Mouse (Mus musculus) frontal cortex, adult 2 months (tissue): Measurements from ENCODE around the gene Hdac11. TPM values are rescaled to one million over a fixed set of nuclear protein-coding genes. Genes with fewer than 3 reads are reported as not detected.
"Not testable (repeated sequence)": the region's sequence is repeated elsewhere in the genome, so short reads cannot be mapped to it uniquely, and the experiment has no call there.

Experiments used
- DNase-seq, 2 experiments: peaks; one replicate each; pipeline ENCODE4 v3.0.0; 2022; ENCODE audit warnings: low spot score in 1 of 2; ENCODE audit errors: extremely low spot score in 1 of 2
- polyA plus RNA-seq: library from polyadenylated mRNA; depleted of rRNA; stranded (reverse); fragments of >200 nt; gene quantifications from 2 replicates; pipeline ENCODE4 v1.2.3, GENCODE M21; 2012

Hdac11 gene
- polyA plus RNA-seq, 1 experiment: 189 TPM

DNA sequence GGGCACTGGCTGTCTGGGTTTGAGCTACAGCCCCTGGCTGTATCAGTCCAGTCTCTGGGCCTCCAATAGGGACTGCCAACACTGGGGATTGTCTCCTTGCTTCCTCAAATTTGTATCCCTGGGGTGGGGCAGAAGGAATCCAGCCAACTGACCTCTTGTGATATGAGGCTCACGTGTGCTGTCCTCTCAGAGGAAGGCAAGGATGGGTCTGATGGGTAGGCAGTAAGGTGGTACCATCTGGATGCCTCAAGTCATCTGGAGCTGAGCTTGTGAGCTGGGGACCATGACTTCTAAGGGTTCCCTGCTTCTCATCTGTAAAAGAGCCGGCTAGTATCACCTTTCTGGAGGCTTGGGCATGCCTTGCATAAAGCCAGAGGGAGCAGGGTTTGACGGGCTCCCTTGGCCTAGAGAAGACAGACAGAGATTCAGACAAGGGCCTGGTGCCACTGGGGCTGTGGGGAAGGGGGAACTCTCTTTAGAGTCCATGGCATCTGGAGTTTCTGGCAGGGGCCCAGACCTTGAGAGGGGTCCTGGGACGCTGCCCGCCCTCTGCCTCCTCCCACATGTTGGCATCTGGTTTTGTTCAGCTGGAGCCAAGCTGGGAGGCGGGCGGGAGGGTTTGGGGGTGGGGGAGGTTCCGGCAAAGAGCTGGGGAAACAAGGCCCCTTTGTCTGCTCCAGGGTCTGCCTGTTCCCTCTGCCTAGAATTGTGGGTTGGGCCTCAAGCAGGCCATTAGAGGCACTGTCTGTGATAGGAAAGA, 44.1 kb downstream of the Hdac11 start:
- peak; percentile 25 to 69 for DNase-seq

DNA sequence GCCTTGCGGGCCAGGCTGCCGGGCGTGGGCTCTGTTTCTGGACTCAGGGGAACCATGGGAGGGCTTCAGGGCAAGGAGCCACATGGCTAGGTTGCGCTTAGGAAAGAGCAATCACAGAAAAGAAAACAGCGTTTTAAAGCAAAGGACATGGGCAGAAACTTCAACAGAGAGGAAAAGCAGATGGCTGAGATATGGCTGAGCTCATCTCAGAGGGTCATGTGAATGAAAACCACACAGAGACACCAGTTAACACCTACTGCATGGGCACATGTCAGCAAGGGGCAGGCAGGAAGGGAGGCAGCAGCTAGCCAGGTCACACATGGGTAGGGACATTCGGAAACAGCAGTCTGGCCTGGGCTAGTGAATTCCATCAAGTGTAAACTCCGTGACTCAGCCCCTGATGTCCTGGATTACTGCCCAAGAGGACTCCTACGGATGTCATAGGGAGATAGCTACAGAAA, 45.4 kb downstream of the Hdac11 start:
- DNase-seq: no peak

DNA sequence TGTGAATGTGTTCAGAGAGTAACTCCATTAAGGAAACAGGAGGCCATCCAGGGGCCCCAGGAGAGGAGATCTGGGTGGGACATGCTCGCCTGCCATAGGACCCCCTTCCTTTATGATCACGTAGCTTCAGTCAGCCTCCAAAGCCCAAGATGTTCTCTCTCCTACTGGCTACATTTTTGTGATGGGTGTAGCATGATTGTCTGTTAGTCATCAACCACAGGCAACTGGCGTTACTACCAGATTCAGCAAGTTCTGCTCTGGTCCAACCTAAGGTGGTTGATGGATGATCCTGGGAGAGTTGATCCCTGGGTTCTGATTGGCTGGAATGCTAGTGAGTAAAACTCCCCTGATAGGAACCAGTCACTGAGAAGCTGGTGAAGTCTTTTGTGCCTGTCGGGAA, 46.1 kb downstream of the Hdac11 start:
- DNase-seq: no peak

DNA sequence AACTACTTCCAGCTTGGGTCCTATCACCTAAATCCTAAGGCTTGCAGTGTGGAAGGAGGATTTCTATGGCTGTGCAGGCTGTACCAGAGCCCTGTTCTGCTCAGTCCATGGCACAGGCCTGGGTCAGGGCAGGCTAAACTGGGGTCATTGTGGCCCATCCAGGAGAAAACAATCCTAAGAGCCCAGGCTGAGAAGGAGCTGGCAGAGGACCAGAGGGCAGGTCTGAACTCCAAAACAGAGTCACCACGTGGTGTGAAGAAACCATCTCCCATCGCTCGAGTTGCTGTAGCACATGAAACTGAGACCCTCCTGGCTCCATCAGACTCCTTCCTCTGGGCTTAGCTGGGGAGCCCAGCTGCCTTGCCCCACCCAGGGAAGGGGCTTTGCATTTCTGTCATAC, 48.9 kb downstream of the Hdac11 start:
- DNase-seq: no peak

DNA sequence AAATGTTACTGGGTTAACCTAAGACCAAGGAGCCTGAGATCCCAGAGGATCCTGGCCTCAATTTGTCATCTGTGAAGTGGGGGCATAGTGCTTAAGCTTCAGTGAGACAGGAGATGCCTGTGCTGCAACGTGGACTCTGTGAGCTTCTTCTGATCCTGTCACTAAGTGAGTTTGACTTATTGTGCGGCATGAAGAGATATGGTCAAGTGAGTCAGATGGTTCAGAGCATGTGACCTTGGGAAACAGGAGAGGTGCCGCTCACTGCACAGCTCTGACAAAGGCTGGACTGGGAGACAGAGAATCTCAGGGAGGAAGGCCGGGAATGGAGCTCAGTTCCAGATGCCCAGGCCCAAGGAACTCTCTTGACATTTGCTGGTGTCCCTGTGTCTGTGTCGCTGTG, 49.3 kb downstream of the Hdac11 start:
- DNase-seq: no peak

DNA sequence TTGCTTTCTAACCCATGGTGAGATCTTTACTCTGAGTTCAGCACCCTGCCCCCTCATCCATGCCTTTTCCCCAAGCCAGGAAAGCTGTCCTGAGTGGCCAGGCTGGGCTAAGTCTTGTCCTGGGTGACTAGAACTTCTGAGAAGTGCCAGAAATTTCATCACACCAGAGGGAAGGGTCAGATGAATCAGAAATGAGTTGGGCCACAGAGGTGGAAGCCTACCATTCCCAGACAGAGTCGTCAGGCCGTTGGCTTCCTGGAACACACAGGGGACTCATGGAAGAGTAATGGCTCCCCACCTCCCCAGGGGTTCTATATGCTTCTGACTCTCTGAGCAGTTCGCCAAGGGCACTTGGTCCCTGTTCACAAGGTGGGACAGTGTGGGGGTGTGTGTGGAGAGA, 51.0 kb downstream of the Hdac11 start:
- no peak for DNase-seq

DNA sequence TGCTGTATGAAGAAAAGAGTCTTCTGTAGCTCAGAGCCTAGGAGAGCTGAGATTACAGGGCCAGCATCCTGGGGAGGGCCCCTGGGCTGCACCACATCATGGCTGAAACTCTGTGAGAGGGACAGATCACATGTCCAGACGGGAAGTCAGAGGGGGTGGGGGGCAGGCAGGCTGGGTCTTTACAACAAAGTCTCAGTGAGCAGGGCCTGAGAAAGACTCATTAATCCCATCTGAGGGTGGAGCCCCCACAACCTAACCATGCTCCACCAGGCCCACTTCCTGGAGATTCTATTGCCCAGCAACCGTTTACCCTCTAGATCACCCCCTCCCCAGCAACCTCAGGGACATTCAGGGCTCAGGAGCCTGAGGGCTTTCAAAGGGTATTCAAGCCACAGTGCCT, 53.3 kb downstream of the Hdac11 start:
- DNase-seq: no peak

DNA sequence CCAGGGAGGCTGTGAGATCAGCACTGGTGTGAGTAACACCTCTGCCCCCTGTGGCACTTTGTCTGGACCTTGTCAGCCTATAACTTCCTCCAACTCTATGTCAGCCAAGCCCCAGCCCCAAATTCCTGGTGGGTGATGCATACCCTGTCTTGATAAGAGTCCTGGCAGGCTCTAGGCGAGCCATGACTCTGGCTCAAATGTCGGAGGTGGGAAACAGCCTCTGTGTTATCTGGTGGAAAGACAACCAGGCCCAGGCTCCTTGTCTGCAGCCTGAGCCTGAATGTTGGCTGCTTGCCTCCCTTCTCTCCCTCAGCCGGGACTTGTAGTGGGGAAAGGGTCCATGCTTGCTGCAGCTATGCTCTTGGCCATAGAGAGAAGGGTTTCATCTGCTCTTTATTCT, 54.4 kb downstream of the Hdac11 start:
- DNase-seq: no peak

DNA sequence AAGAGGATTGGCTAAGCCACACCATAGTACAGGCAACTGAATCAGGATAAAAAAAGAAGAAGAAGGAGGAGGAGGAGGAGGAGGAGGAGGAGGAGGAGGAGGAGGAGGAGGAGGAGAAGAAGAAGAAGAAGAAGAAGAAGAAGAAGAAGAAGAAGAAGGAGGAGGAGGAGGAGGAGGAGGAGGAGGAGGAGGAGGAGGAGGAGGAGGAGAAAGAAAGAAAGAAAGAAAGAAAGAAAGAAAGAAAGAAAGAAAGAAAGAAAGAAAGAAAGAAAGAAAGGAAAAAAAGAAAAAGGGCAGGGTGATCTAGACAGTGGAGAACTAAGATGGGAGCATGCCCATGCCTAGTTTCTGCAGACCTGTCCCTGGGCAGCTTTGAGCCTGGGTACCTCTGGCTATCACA, 55.7 kb downstream of the Hdac11 start, which contains the start of gene Fbln2:
TSS of gene Fbln2 (plus strand) at position 301 of the 400 bp plus-strand sequence.
- not testable (repeated sequence) for DNase-seq

DNA sequence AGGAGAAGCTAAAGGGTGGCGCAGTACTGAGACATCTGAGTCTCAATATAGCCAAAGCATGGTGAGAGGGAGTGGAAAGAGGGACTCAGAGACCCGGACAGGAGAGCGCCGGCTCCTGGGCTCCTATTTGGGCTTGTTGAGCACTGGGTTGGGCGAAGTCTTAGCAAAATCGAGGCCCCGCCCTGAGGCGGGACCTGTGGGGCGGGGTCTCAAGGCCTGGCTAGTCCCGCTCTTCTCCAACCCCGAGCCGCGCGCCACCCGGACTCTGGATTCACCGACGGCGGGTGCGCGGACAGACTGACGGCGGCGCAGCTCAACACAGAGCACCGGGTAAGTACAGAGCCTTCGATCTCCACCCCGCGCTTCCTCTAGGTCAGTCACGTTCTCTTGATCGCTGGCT, 56.1 kb downstream of the Hdac11 start:
- DNase-seq: no peak

DNA sequence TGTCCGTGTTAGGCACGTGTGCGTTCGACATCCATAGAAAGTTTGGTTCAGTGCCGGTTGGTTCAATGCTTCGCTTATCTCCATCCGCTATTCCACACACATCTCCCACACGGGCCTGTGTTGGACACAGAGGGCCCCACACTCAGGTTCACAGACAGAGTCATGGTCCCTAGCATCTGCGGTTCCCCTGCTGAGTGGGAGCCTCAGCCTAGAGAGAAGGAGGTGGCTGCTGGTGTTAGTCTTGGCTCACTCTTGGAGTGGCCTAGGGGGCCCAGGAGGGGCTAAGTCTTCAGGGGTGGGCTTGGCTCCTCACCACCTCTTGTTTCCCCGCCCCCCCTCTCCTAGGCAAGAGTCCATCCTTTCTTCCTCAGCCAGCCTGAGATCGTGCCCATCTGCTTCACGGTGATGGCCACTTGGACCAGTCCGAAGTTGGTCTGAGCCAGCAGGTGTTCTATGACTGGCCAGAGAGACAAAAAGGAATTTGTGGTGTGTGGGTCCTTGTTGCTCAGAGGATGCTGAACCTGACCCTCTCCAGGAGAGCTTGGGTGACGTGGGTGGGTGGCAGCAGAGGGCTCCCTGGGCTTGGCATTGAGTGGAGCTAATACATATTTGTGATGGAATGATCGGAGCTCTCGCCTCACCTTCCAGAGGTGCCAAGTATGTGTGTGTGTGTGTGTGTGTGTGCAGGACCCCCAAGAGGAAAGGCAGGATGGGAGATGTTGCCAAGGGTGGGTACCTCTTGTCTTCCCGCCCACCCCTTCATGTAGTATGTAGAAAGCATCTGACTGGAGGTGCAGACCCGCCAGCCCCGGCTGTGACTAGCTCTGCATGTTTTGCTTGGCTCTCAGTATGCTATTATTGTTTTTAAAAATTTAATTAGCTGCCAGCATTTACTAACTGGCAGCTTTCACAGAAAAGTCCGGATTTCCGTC, 57.1 kb downstream of the Hdac11 start:
- DNase-seq: no peak

DNA sequence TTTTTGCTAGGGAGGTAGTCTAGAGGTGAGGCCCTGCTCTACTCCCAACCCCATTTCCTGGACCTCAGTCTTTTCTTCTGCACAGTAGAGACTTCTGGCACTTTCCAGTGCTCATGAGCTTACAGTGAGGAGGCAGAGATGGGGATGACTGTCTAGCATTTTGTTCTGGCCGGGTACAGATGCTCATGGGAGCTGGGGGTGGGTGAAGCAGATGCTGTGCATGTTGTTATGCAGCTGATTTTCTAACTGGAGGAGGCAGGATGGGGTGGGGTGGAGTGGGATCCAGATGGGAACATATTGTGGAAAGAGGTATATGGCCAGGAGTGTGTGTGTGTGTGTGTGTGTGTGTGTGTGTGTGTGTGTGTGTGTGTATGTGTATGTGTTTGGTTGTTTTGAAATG, 59.0 kb downstream of the Hdac11 start:
- DNase-seq: peak; percentile 22 to 62

DNA sequence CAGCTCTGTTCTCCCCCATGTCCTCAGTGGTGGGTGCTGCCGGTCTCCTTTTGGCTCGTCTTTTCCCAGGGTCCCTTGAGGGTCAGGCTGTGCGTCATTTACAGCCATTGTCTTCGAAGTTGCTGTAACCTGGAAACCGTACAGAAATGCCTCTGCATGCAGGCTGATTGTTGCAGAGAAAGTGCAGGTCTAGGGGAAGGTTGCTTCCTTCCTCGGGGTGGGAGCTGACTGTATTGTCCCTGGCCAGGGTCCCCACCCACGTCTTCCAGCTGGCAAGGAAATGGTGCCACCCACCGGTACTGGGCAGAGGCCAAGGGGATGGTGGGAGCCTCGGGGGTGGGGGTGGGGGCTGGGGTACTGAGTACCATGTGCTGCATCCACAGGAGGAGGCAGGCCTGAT, 62.0 kb downstream of the Hdac11 start:
- no peak for DNase-seq

DNA sequence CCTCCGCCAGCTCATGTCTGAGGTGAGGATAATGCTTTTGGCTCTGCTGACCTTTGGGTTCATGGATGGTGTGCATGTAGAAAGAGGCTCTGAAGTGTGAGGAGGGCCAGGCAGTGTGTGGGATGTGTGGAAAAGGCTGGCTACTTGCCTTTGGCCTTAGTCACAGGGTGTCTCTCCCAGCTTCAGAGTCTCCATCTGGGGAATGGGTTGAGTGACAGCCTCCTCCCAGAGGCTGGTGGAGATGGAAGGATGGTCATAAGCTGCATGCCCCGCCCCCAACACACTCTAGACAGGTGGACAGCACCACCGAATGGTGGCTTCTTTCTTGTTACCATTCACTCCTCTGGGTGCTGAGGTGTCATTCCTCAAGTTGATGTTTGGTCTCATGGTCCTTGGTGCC, 62.4 kb downstream of the Hdac11 start:
- DNase-seq: no peak

DNA sequence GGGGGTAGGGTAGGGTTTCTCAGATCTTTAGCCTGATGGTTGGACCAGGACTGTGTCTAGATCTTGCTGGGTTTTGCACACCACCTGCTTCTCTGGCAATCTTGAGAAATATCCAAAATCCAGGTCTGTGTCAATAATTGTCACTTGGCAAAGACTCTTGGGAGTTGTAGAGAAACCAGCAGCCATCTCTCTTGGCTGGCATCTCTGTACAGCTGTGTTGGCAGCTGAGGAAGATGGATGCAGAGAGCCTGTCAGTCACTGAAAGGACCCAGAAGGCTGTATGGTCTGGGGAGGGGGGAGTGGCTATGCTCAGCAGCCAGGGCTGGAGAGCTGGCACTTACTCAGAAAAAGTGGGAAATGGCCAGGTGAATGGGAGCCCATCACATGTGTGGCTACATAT, 63.6 kb downstream of the Hdac11 start:
- no peak for DNase-seq

DNA sequence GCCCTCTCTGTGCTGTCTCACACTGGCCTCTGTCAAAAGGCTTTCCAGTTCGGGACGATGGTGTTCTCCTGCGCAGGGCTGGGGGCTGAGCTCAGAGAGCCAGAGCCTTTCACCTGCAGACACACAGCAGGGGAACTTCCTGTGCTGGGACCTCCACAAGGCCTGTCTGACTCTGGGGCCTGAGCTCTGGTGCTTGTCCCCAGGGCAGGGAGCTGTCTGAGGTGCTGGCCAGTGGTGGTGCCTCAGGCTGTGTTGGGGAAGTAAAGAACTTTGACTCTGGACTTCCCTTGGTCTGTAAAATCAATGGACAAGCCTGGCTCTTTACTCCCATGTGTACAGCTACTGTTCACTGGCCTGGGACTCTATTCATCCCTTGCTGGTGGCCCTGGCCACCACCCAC, 64.6 kb downstream of the Hdac11 start:
- DNase-seq: no peak

DNA sequence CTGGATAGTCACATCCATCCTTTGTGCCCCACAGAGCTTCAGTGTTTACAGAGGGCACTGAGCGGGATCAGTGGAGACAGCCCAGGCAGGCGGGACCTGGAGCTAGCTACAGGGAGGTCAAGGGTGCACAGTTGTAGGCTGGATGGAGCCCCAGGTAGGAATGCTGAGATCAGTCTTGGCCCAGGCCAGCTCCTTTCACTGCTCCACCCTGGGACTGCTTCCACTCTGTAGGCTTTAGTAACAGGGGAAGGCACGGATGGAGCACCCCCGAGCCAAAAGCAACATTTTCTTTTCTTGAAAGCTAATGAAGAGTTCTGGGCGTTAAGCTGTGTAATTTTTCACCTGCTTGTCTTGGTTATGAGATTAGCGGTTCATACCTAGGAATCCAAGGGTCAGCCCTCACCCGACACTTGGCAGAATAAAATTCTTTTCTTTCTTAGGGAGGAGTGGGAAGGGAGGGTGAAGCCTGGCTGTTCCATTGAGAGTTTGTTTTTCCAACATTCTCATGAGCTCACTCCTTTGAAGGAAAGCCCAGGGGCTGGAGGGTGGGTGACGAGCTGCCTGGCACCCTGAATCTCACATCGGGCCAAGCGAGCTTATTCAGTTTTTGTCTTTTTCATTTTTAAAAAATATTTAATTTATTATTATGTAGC, 66.4 kb downstream of the Hdac11 start:
- no peak for DNase-seq
